Mouse (Mus musculus): ENCODE results near the gene Vmn2r66.

Vmn2r66 gene

GRCm38 (mm10) chr7:85012168-85012567 lies at the start of gene Vmn2r66:
Gene Vmn2r66, minus strand, starts transcription at chr7:85012268.
- no peak for DNase-seq

- DNase-seq: no peak
These were observed 15.4 kb downstream of the Vmn2r66 start for GRCm38 (mm10) chr7:84996694-84997093.

- no peak for DNase-seq
These were observed 48.1 kb downstream of the Vmn2r66 start, which contains the start of gene Vmn2r65 for GRCm38 (mm10) chr7:84964015-84964414. Gene Vmn2r65, minus strand, starts transcription at chr7:84964115.

Data from layer of hippocampus, adult 9-11 months (tissue).